ENCODE assay signal across 8 mouse cellular contexts in the genomic region with DNA sequence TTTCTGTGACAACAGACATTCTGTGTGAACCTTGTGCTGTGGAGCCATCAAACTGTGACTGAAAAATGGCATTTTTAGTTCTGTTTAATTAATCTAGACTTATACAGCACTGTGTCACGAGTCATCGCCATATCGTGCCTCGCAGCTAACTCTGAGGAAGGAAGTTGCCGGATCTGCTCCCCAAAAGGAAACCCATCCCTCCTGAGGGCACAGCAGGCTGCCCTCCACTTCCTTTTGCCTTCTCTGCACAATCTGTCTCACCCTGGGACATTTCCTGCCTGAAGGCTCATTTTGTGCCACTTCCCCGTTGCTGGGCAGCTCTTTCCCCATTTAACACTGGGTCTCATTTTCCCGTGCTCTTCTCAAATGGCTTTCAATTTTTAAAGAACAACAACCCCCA. TPM values are rescaled to one million over a fixed set of nuclear protein-coding genes. Genes with fewer than 3 reads are reported as not detected.
DNase-seq lines count a peak whose midpoint lies in the region; ATAC-seq and TF ChIP-seq lines count a peak whose summit lies in the region.

No protein-coding gene starts in this region.

- 58% methylated on average over 7 of the region's 7 CpGs for WGBS in hindbrain, embryonic 11.5 days
- WGBS in hindbrain, embryonic 13.5 days: 67% methylated on average over 7 of the region's 7 CpGs
- WGBS in kidney, embryonic 15.5 days: 18% methylated on average over 7 of the region's 7 CpGs

- TF ChIP-seq POLR2A in cortical plate, adult 2 months (IDR thresholded peaks at IDR 0.05; ENCODE audit: extremely low read depth, insufficient read depth, low read length): no peak

- no peak overlapping the region for H3K4me2 ChIP-seq in hindbrain, embryonic 11.5 days (replicated peaks; ENCODE audit: low read depth, low read length)
- no peak overlapping the region for H3K4me2 ChIP-seq in hindbrain, embryonic 13.5 days
- H3K4me2 ChIP-seq in kidney, embryonic 15.5 days: peak overlapping the region; percentile 32

- H3K4me3 ChIP-seq in hindbrain, embryonic 11.5 days (ENCODE audit: low read depth, low read length): no peak overlapping the region
- no peak overlapping the region for H3K4me3 ChIP-seq in hindbrain, embryonic 13.5 days
- H3K4me3 ChIP-seq in cortical plate, adult 2 months (ENCODE audit: insufficient read depth, low read length): no peak overlapping the region
- H3K4me3 ChIP-seq in kidney, embryonic 15.5 days (replicated peaks): 0 out of 2 replicates have a peak overlapping the region, but pooled peaks have one; percentile 0

- no peak for ATAC-seq in hindbrain, embryonic 11.5 days (ENCODE audit: low FRiP score)
- ATAC-seq in hindbrain, embryonic 13.5 days (ENCODE audit: low FRiP score): no peak
- ATAC-seq in kidney, embryonic 15.5 days (replicated peaks; ENCODE audit: low FRiP score): peak; percentile 27; the same call in 1 of the 2 replicates

- H3K36me3 ChIP-seq in hindbrain, embryonic 11.5 days (ENCODE audit: control insufficient read depth, insufficient read depth, low read length): no peaks in the 10 kb centered on the region
- peaks cover 19% of the 10 kb centered on the region for H3K36me3 ChIP-seq in hindbrain, embryonic 13.5 days
- peaks cover 19% of the 10 kb centered on the region for H3K36me3 ChIP-seq in kidney, embryonic 15.5 days

- no peaks in the 10 kb centered on the region for H3K9me3 ChIP-seq in hindbrain, embryonic 11.5 days (ENCODE audit: control insufficient read depth, low read length)
- H3K9me3 ChIP-seq in hindbrain, embryonic 13.5 days: no peaks in the 10 kb centered on the region
- no peaks in the 10 kb centered on the region for H3K9me3 ChIP-seq in kidney, embryonic 15.5 days (replicated peaks)

- H3K27ac ChIP-seq in hindbrain, embryonic 11.5 days (ENCODE audit: low read depth, low read length): peak overlapping the region; percentile 24; the same call in 1 of the 2 replicates
- H3K27ac ChIP-seq in hindbrain, embryonic 13.5 days: no peak overlapping the region
- peak overlapping the region; percentile 74; the same call in 1 of the 2 replicates for H3K27ac ChIP-seq in cortical plate, adult 2 months (ENCODE audit: insufficient read depth, low read length)
- peak overlapping the region; percentile 90 for H3K27ac ChIP-seq in kidney, embryonic 15.5 days

- no peak for DNase-seq in hindbrain, embryonic 11.5 days (ENCODE audit: low spot score)
- peak; percentile 87 for DNase-seq in lung, postnatal 25 days (ENCODE audit: low spot score)
- DNase-seq in frontal cortex, postnatal 25 days (ENCODE audit: low spot score in 2 of 2): no peak
- DNase-seq in gastrocnemius, postnatal 10 days: no peak
- no peak for DNase-seq in right cerebral cortex, postnatal 4 days

- H3K27me3 ChIP-seq in hindbrain, embryonic 11.5 days (ENCODE audit: control insufficient read depth, insufficient read depth, low read length): no peaks in the 10 kb centered on the region
- no peaks in the 10 kb centered on the region for H3K27me3 ChIP-seq in hindbrain, embryonic 13.5 days
- H3K27me3 ChIP-seq in kidney, embryonic 15.5 days: no peaks in the 10 kb centered on the region

- no peaks in the 10 kb centered on the region; the same call in 1 of the 2 replicates for H3K4me1 ChIP-seq in hindbrain, embryonic 11.5 days (replicated peaks; ENCODE audit: control insufficient read depth, insufficient read depth, low read length)
- H3K4me1 ChIP-seq in hindbrain, embryonic 13.5 days (replicated peaks): peaks cover 27% of the 10 kb centered on the region
- H3K4me1 ChIP-seq in cortical plate, adult 2 months (ENCODE audit: control insufficient read depth, insufficient read depth, low read length): no peaks in the 10 kb centered on the region
- peaks cover 68% of the 10 kb centered on the region for H3K4me1 ChIP-seq in kidney, embryonic 15.5 days

- H3K9ac ChIP-seq in hindbrain, embryonic 11.5 days (ENCODE audit: low read depth, low read length): no peak overlapping the region
- no peak overlapping the region for H3K9ac ChIP-seq in hindbrain, embryonic 13.5 days
- H3K9ac ChIP-seq in kidney, embryonic 15.5 days: peak overlapping the region; percentile 18; the same call in 1 of the 2 replicates

- TF ChIP-seq CTCF in cortical plate, adult 2 months (IDR thresholded peaks at IDR 0.05; ENCODE audit: extremely low read depth, insufficient read depth, low read length): no peak

RNA-seq across cellular contexts. Expression of a gene that starts 6.9 kb away (rescaled TPM):
- 48.9 and 53.4 TPM in 2 replicates for polyA plus RNA-seq in hindbrain, embryonic 11.5 days (2014; fragmentation: Nextera tagmentation; extraction: Ambion mirVana)
- 60.5 and 67.6 TPM in 2 replicates for polyA plus RNA-seq in hindbrain, embryonic 13.5 days (2015; fragmentation: Nextera tagmentation; extraction: Ambion mirVana)
- polyA plus RNA-seq in cortical plate, adult 2 months (2012; rRNA removed): 31.4 and 38.5 TPM in 2 replicates
- polyA plus RNA-seq in kidney, embryonic 15.5 days (2015; fragmentation: Nextera tagmentation; extraction: Ambion mirVana): 144 and 153 TPM in 2 replicates
- 100 to 1,000 TPM; 484 to 520 TPM for total RNA-seq in gastrocnemius, postnatal 10 days (2021)

RNA-seq across cellular contexts. Expression of a gene that starts 12.2 kb away (rescaled TPM):
- polyA plus RNA-seq in hindbrain, embryonic 11.5 days (2014; fragmentation: Nextera tagmentation; extraction: Ambion mirVana): 0.46 and 0.70 TPM in 2 replicates
- 1.2 and 1.6 TPM in 2 replicates for polyA plus RNA-seq in hindbrain, embryonic 13.5 days (2015; fragmentation: Nextera tagmentation; extraction: Ambion mirVana)
- polyA plus RNA-seq in cortical plate, adult 2 months (2012; rRNA removed): not detected in 2 replicates
- 2.1 TPM in 2 replicates for polyA plus RNA-seq in kidney, embryonic 15.5 days (2015; fragmentation: Nextera tagmentation; extraction: Ambion mirVana)
- 1 to 10 TPM in 1 of 2 experiments, under 1 TPM in 1; 0.70 to 1.1 TPM for total RNA-seq in gastrocnemius, postnatal 10 days (2021)

RNA-seq across cellular contexts. Expression of a gene that starts 29.3 kb away (rescaled TPM):
- polyA plus RNA-seq in hindbrain, embryonic 11.5 days (2014; fragmentation: Nextera tagmentation; extraction: Ambion mirVana): 15.4 and 16.6 TPM in 2 replicates
- 38.3 and 39.3 TPM in 2 replicates for polyA plus RNA-seq in hindbrain, embryonic 13.5 days (2015; fragmentation: Nextera tagmentation; extraction: Ambion mirVana)
- polyA plus RNA-seq in cortical plate, adult 2 months (2012; rRNA removed): 44.5 and 55.9 TPM in 2 replicates
- 38.1 and 39.8 TPM in 2 replicates for polyA plus RNA-seq in kidney, embryonic 15.5 days (2015; fragmentation: Nextera tagmentation; extraction: Ambion mirVana)
- 10 to 100 TPM; 32.1 to 32.7 TPM for total RNA-seq in gastrocnemius, postnatal 10 days (2021)

RNA-seq across cellular contexts. Expression of a gene that starts 31.8 kb away (rescaled TPM):
- 2.0 and 2.4 TPM in 2 replicates for polyA plus RNA-seq in hindbrain, embryonic 11.5 days (2014; fragmentation: Nextera tagmentation; extraction: Ambion mirVana)
- 9.7 and 10.5 TPM in 2 replicates for polyA plus RNA-seq in hindbrain, embryonic 13.5 days (2015; fragmentation: Nextera tagmentation; extraction: Ambion mirVana)
- polyA plus RNA-seq in cortical plate, adult 2 months (2012; rRNA removed): 61.6 and 61.9 TPM in 2 replicates
- polyA plus RNA-seq in kidney, embryonic 15.5 days (2015; fragmentation: Nextera tagmentation; extraction: Ambion mirVana): 1.8 and 2.8 TPM in 2 replicates
- 1 to 10 TPM in 1 of 2 experiments, under 1 TPM in 1; 0.96 to 1.9 TPM for total RNA-seq in gastrocnemius, postnatal 10 days (2021)

RNA-seq across cellular contexts. Expression of a gene that starts 36.3 kb away (rescaled TPM):
- polyA plus RNA-seq in hindbrain, embryonic 11.5 days (2014; fragmentation: Nextera tagmentation; extraction: Ambion mirVana): 7.1 and 7.8 TPM in 2 replicates
- 6.8 and 7.3 TPM in 2 replicates for polyA plus RNA-seq in hindbrain, embryonic 13.5 days (2015; fragmentation: Nextera tagmentation; extraction: Ambion mirVana)
- 20.9 and 22.7 TPM in 2 replicates for polyA plus RNA-seq in cortical plate, adult 2 months (2012; rRNA removed)
- polyA plus RNA-seq in kidney, embryonic 15.5 days (2015; fragmentation: Nextera tagmentation; extraction: Ambion mirVana): 6.5 and 8.0 TPM in 2 replicates
- total RNA-seq in gastrocnemius, postnatal 10 days (2021): 10 to 100 TPM; 24.1 to 26.9 TPM
